Mouse (Mus musculus) ES-E14 (cell line): ENCODE results near the gene Emsy.

Source experiments
- CHD2 ChIP-seq: IDR thresholded peaks from 2 replicates; pipeline ENCODE4 v1.6.1; 2014; ENCODE audit warnings: mild to moderate bottlenecking, low read depth, low read length, inconsistent platforms
- HCFC1 ChIP-seq: IDR thresholded peaks from 2 replicates; pipeline ENCODE4 v1.6.1; 2012; ENCODE audit warnings: low read length, inconsistent platforms, borderline replicate concordance; ENCODE audit not compliant: insufficient read depth
- MAFK ChIP-seq: IDR thresholded peaks from 2 replicates; pipeline ENCODE4 v1.6.1; 2014; ENCODE audit warnings: mild to moderate bottlenecking, low read depth, low read length, inconsistent platforms; ENCODE audit not compliant: insufficient read depth
- ZC3H11A ChIP-seq: IDR thresholded peaks from 2 replicates; pipeline ENCODE4 v1.6.1; 2012; ENCODE audit warnings: low read depth, mild to moderate bottlenecking, inconsistent platforms, low read length, borderline replicate concordance
- ZNF384 ChIP-seq: IDR thresholded peaks from 2 replicates; pipeline ENCODE4 v1.6.1; 2012; ENCODE audit warnings: low read depth, low read length, inconsistent platforms

DNA sequence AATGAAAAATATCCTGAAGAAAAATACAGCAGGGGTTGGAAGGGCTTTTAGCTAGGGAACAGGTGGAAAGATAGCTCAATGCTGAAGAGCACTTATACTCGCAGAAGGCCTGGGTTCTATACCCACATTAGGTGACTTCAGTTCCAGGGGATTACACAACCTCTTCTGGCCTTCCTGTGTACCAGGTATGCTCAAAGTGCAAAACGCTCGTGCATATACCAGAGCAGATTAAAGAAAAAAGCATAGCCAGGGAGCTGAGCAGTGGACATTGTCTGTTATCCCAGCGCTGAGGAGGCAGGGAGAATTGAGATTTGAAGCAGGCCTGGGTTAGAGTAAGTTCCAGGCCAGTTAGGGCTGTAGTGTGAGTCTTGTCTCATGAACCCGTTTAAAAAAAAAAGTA, 47.7 kb upstream of the Emsy start:
- TF ChIP-seq ZC3H11A: no peak
- TF ChIP-seq ZNF384: no peak
- no peak for TF ChIP-seq HCFC1
- no peak for TF ChIP-seq CHD2
- TF ChIP-seq MAFK: no peak
